Mouse (Mus musculus): ENCODE measurements at regions not wholly inside any gene's neighbourhood (a gene's known extent, or its start where the extent isn't known, plus 50 kb on each side); places are given as distances from the start of the nearest gene placed in this dataset.

GRCm38 (mm10) chr6:147799009-147799727 is 247.9 kb upstream of the Far2 start:
- no peak overlapping the region for H3K4me2 ChIP-seq (ENCODE audit: low read length)
- H3K4me1 ChIP-seq (replicated peaks; ENCODE audit: control insufficient read depth, insufficient read depth, low read length) = no peaks in the 10 kb centered on the region
- no peak overlapping the region for H3K9ac ChIP-seq (replicated peaks; ENCODE audit: low read depth, low read length)
- no peak overlapping the region for H3K4me3 ChIP-seq (replicated peaks; ENCODE audit: low read length)
- no peaks in the 10 kb centered on the region for H3K36me3 ChIP-seq (ENCODE audit: control insufficient read depth, insufficient read depth)
- no peak for ATAC-seq
- H3K27me3 ChIP-seq (replicated peaks; ENCODE audit: control insufficient read depth, insufficient read depth, low read length) = no peaks in the 10 kb centered on the region
- 80% methylated on average over 9 of the region's 9 CpGs for WGBS
- H3K27ac ChIP-seq (ENCODE audit: low read length) = no peak overlapping the region
- no peaks in the 10 kb centered on the region for H3K9me3 ChIP-seq (ENCODE audit: control insufficient read depth, low read length)

- WGBS = 90% methylated on average over 6 of the region's 6 CpGs
- Histone ChIP-seq H3K27me3 (replicated peaks; ENCODE audit: control insufficient read depth, insufficient read depth, low read length) (no peaks in the 10 kb centered on the region), H3K9me3 (ENCODE audit: control insufficient read depth, low read length) (no peaks in the 10 kb centered on the region), H3K4me2 (ENCODE audit: low read length) (no peak overlapping the region), H3K27ac (ENCODE audit: low read length) (no peak overlapping the region), H3K4me1 (replicated peaks; ENCODE audit: control insufficient read depth, insufficient read depth, low read length) (no peaks in the 10 kb centered on the region), H3K36me3 (ENCODE audit: control insufficient read depth, insufficient read depth) (no peaks in the 10 kb centered on the region), H3K9ac (replicated peaks; ENCODE audit: low read depth, low read length) (no peak overlapping the region), H3K4me3 (replicated peaks; ENCODE audit: low read length) (no peak overlapping the region)
- no peak for ATAC-seq
These were observed 247.2 kb upstream of the Far2 start for GRCm38 (mm10) chr6:147799861-147800260.

GRCm38 (mm10) chr6:147800846-147801245 is 246.2 kb upstream of the Far2 start:
- no peak overlapping the region for H3K9ac ChIP-seq (replicated peaks; ENCODE audit: low read depth, low read length)
- WGBS = 87% methylated on average over 5 of the region's 5 CpGs
- H3K36me3 ChIP-seq (ENCODE audit: control insufficient read depth, insufficient read depth) = no peaks in the 10 kb centered on the region
- no peak overlapping the region for H3K4me2 ChIP-seq (ENCODE audit: low read length)
- no peaks in the 10 kb centered on the region for H3K4me1 ChIP-seq (replicated peaks; ENCODE audit: control insufficient read depth, insufficient read depth, low read length)
- no peak overlapping the region for H3K27ac ChIP-seq (ENCODE audit: low read length)
- no peaks in the 10 kb centered on the region for H3K9me3 ChIP-seq (ENCODE audit: control insufficient read depth, low read length)
- no peaks in the 10 kb centered on the region for H3K27me3 ChIP-seq (replicated peaks; ENCODE audit: control insufficient read depth, insufficient read depth, low read length)
- H3K4me3 ChIP-seq (replicated peaks; ENCODE audit: low read length) = no peak overlapping the region
- no peak for ATAC-seq

DNA sequence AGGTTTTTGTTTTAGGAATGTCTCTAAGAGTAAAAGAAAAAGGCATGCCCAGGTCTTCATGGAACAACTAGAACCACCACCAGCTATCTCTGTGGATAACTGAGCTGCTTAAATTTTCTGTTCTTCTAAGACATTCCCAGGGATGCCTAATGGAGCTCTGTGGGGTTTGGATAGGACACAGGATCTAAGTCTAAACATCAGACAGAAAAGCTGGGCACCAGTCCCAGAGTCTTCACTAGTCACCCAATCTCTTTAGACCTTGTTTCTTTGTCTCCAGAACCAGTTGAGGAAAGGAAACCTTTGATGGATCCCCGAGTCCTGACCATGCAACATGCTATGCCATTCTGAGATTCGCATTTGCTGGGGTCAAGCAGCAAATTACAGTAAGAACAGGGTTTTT is 243.2 kb upstream of the Far2 start:
- Histone ChIP-seq H3K4me2 (ENCODE audit: low read length) (no peak overlapping the region), H3K4me3 (replicated peaks; ENCODE audit: low read length) (no peak overlapping the region), H3K27me3 (replicated peaks; ENCODE audit: control insufficient read depth, insufficient read depth, low read length) (no peaks in the 10 kb centered on the region), H3K9ac (replicated peaks; ENCODE audit: low read depth, low read length) (no peak overlapping the region), H3K9me3 (ENCODE audit: control insufficient read depth, low read length) (no peaks in the 10 kb centered on the region), H3K4me1 (replicated peaks; ENCODE audit: control insufficient read depth, insufficient read depth, low read length) (no peaks in the 10 kb centered on the region), H3K36me3 (ENCODE audit: control insufficient read depth, insufficient read depth) (no peaks in the 10 kb centered on the region), H3K27ac (ENCODE audit: low read length) (no peak overlapping the region)
- 79% methylated on average over 2 of the region's 2 CpGs for WGBS
- no peak for ATAC-seq

- Histone ChIP-seq H3K9ac (replicated peaks; ENCODE audit: low read depth, low read length) (no peak overlapping the region), H3K27me3 (replicated peaks; ENCODE audit: control insufficient read depth, insufficient read depth, low read length) (no peaks in the 10 kb centered on the region), H3K4me2 (ENCODE audit: low read length) (no peak overlapping the region), H3K4me3 (replicated peaks; ENCODE audit: low read length) (no peak overlapping the region), H3K27ac (ENCODE audit: low read length) (no peak overlapping the region), H3K9me3 (ENCODE audit: control insufficient read depth, low read length) (no peaks in the 10 kb centered on the region), H3K4me1 (replicated peaks; ENCODE audit: control insufficient read depth, insufficient read depth, low read length) (no peaks in the 10 kb centered on the region), H3K36me3 (ENCODE audit: control insufficient read depth, insufficient read depth) (no peaks in the 10 kb centered on the region)
- 19% methylated on average over 1 of the region's 1 CpGs for WGBS
- ATAC-seq = no peak
These were observed 236.3 kb upstream of the Far2 start for GRCm38 (mm10) chr6:147810710-147811109.

DNA sequence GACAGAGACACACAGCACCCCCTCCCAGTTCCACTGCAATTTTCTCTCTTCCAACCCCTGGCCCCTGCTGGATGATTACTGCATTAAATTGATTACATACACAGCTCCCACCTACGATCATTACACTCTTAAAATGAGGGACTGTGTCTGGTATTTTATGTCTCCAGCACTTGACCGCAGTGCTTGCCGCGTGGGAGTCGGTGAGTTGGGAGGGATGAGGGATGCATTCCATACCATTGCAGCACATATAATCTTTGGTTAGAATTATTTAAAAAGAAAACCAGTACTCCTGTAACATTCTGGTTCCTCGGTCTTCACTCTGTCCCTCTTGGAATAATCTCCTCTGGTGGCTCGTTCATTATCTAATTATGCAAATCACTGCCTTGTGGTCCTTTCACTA is 230.2 kb upstream of the Far2 start:
- Histone ChIP-seq H3K4me3 (replicated peaks; ENCODE audit: low read length) (no peak overlapping the region), H3K27me3 (replicated peaks; ENCODE audit: control insufficient read depth, insufficient read depth, low read length) (no peaks in the 10 kb centered on the region), H3K9me3 (ENCODE audit: control insufficient read depth, low read length) (no peaks in the 10 kb centered on the region), H3K36me3 (ENCODE audit: control insufficient read depth, insufficient read depth) (no peaks in the 10 kb centered on the region), H3K4me2 (ENCODE audit: low read length) (no peak overlapping the region), H3K4me1 (replicated peaks; ENCODE audit: control insufficient read depth, insufficient read depth, low read length) (no peaks in the 10 kb centered on the region), H3K9ac (replicated peaks; ENCODE audit: low read depth, low read length) (no peak overlapping the region), H3K27ac (ENCODE audit: low read length) (no peak overlapping the region)
- ATAC-seq = no peak
- 57% methylated on average over 7 of the region's 7 CpGs for WGBS

- ATAC-seq = no peak
- no peak overlapping the region for H3K9ac ChIP-seq (replicated peaks; ENCODE audit: low read depth, low read length)
- H3K4me1 ChIP-seq (replicated peaks; ENCODE audit: control insufficient read depth, insufficient read depth, low read length) = no peaks in the 10 kb centered on the region
- no peaks in the 10 kb centered on the region for H3K36me3 ChIP-seq (ENCODE audit: control insufficient read depth, insufficient read depth)
- no peak overlapping the region for H3K4me2 ChIP-seq (ENCODE audit: low read length)
- no peaks in the 10 kb centered on the region for H3K9me3 ChIP-seq (ENCODE audit: control insufficient read depth, low read length)
- H3K27me3 ChIP-seq (replicated peaks; ENCODE audit: control insufficient read depth, insufficient read depth, low read length) = no peaks in the 10 kb centered on the region
- H3K27ac ChIP-seq (ENCODE audit: low read length) = no peak overlapping the region
- H3K4me3 ChIP-seq (replicated peaks; ENCODE audit: low read length) = no peak overlapping the region
These were observed 229.8 kb upstream of the Far2 start for GRCm38 (mm10) chr6:147817262-147817661.

- Histone ChIP-seq H3K4me3 (replicated peaks; ENCODE audit: low read length) (no peak overlapping the region), H3K4me1 (replicated peaks; ENCODE audit: control insufficient read depth, insufficient read depth, low read length) (no peaks in the 10 kb centered on the region), H3K9me3 (ENCODE audit: control insufficient read depth, low read length) (no peaks in the 10 kb centered on the region), H3K4me2 (ENCODE audit: low read length) (no peak overlapping the region), H3K27me3 (replicated peaks; ENCODE audit: control insufficient read depth, insufficient read depth, low read length) (no peaks in the 10 kb centered on the region), H3K9ac (replicated peaks; ENCODE audit: low read depth, low read length) (no peak overlapping the region), H3K36me3 (ENCODE audit: control insufficient read depth, insufficient read depth) (no peaks in the 10 kb centered on the region), H3K27ac (ENCODE audit: low read length) (no peak overlapping the region)
- WGBS = 69% methylated on average over 4 of the region's 4 CpGs
- no peak for ATAC-seq
These were observed 224.8 kb upstream of the Far2 start for GRCm38 (mm10) chr6:147822215-147822614.

- ATAC-seq = no peak; the same call in 1 of the 2 replicates
- WGBS = 67% methylated on average over 3 of the region's 3 CpGs
- no peaks in the 10 kb centered on the region for H3K27me3 ChIP-seq (replicated peaks; ENCODE audit: control insufficient read depth, insufficient read depth, low read length)
- H3K36me3 ChIP-seq (ENCODE audit: control insufficient read depth, insufficient read depth) = no peaks in the 10 kb centered on the region
- H3K9me3 ChIP-seq (ENCODE audit: control insufficient read depth, low read length) = no peaks in the 10 kb centered on the region
- H3K4me3 ChIP-seq (replicated peaks; ENCODE audit: low read length) = no peak overlapping the region
- no peak overlapping the region for H3K9ac ChIP-seq (replicated peaks; ENCODE audit: low read depth, low read length)
- no peaks in the 10 kb centered on the region for H3K4me1 ChIP-seq (replicated peaks; ENCODE audit: control insufficient read depth, insufficient read depth, low read length)
- H3K4me2 ChIP-seq (ENCODE audit: low read length) = no peak overlapping the region
- H3K27ac ChIP-seq (ENCODE audit: low read length) = no peak overlapping the region
These were observed 214.5 kb upstream of the Far2 start for GRCm38 (mm10) chr6:147832521-147832920.

DNA sequence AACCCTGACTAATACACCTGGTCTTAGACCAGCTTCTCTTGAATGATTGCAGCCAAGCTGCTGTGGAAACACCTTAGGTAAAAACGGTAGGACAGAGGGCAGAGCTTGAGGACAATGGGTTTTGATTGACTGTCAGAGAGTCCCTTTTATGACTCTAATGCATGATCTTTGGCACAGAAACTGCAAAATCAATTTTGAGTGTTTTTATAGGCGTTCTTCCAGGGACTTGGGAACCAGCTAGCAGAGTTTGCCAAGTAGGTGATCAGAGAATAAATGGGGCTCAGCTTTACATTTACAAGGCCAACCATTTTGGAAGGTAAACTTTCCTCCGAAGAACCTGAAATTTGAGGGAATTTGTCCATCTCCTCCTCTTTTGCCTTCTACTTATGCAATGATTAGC is 213.6 kb upstream of the Far2 start:
- no peaks in the 10 kb centered on the region for H3K4me1 ChIP-seq (replicated peaks; ENCODE audit: control insufficient read depth, insufficient read depth, low read length)
- H3K9ac ChIP-seq (replicated peaks; ENCODE audit: low read depth, low read length) = no peak overlapping the region
- H3K4me3 ChIP-seq (replicated peaks; ENCODE audit: low read length) = no peak overlapping the region
- 71% methylated on average over 3 of the region's 3 CpGs for WGBS
- H3K27ac ChIP-seq (ENCODE audit: low read length) = no peak overlapping the region
- no peaks in the 10 kb centered on the region for H3K27me3 ChIP-seq (replicated peaks; ENCODE audit: control insufficient read depth, insufficient read depth, low read length)
- no peak for ATAC-seq
- no peaks in the 10 kb centered on the region for H3K9me3 ChIP-seq (ENCODE audit: control insufficient read depth, low read length)
- H3K4me2 ChIP-seq (ENCODE audit: low read length) = no peak overlapping the region
- no peaks in the 10 kb centered on the region for H3K36me3 ChIP-seq (ENCODE audit: control insufficient read depth, insufficient read depth)
